21 mouse cellular contexts compared by ENCODE assay signal in the genomic region with DNA sequence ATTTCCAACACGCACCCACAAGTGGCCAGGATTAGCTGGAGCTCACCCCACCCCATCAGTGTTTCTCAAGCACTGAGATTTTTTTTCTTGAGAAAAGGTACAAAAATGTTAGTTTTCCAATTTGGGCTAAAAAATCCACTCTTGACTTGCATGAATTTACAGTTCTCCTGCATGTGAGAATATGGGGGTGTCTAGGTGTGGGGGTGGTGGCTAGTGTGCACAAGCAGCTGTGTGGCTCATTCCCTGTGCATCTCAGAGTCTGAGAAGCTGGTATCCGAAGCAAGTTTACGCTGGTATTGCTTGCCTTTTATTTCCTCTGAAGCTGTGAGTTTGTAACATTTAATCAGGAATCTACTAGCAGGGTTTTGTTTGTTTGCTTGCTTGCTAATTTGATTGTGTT. TPM values are rescaled to one million over a fixed set of nuclear protein-coding genes. Genes with fewer than 3 reads are reported as not detected.
DNase-seq lines count a peak whose midpoint lies in the region.
"Had no signal": no experiment of that assay in that cellular context is flagged by ENCODE, and none has a peak within 500 bp of the region (broad histone marks: within the 10 kb centered on the region; RNA-seq: fewer than 3 reads in every experiment).

No protein-coding gene starts in this region.

- intact Hi-C loops in left cerebral cortex, postnatal 25 days (cut with DNase I): loop anchor here (1.0 kb wide), 1 partner anchor 92 kb away; no protein-coding TSS in a partner anchor

- DNase-seq in frontal cortex, postnatal 36 days (ENCODE audit: low spot score in 2 of 2): peak; percentile 41 to 68
- DNase-seq in frontal cortex, postnatal 25 days (ENCODE audit: low spot score in 2 of 2): no peak
- DNase-seq in left cerebral cortex, postnatal 25 days (ENCODE audit: low spot score in 2 of 2): peak; percentile 45 to 87
- no peak for DNase-seq in left cerebral cortex, adult 11 months (ENCODE audit: low spot score)
- DNase-seq in right cerebral cortex, adult 2 months (ENCODE audit: low spot score in 2 of 2): peak; percentile 62 to 66
- no peak for DNase-seq in right cerebral cortex, postnatal 10 days (ENCODE audit: low spot score in 2 of 2)
- DNase-seq in telencephalon, adult 2 months (ENCODE audit: low read depth, low spot score): peak; percentile 63
- DNase-seq in layer of hippocampus, postnatal 25 days (ENCODE audit: extremely low spot score in 1 of 2, low spot score in 1 of 2): no peak
- DNase-seq: adrenal gland, adult 2 months; adrenal gland, postnatal 14 days; cerebellum, adult 11-12 months; cerebellum, adult 8-10 months; cerebellum, postnatal 10 days; cerebellum, postnatal 36 days; embryo, embryonic 11 days; gastrocnemius, postnatal 25 days; heart, adult 18-20 months; heart, postnatal 10 days; heart, postnatal 36 days had no signal

RNA-seq across cellular contexts. Expression of a gene that starts 37.1 kb away (rescaled TPM):
- 10 to 100 TPM; 10.8 to 15.4 TPM for total RNA-seq in left cerebral cortex, postnatal 25 days (2021)
- total RNA-seq in layer of hippocampus, postnatal 25 days (2021): 1 to 10 TPM in 1 of 2 experiments, under 1 TPM in 1; 0.92 to 1.6 TPM
- total RNA-seq: adrenal gland, adult 2 months; adrenal gland, postnatal 14 days; gastrocnemius, adult 8-10 months; gastrocnemius, postnatal 25 days; heart, adult 18-20 months; heart, postnatal 36 days; MEL had no signal

Comparison
In these comparisons a context has a peak if more than half of its experiments do, and no peak if none do; other contexts are left out.
1. DNase-seq: peak in frontal cortex, postnatal 36 days (2 of 2), left cerebral cortex, postnatal 25 days (2 of 2), right cerebral cortex, adult 2 months (2 of 2) and telencephalon, adult 2 months (single experiment); none in frontal cortex, postnatal 25 days (0 of 2), left cerebral cortex, adult 11 months (single experiment), right cerebral cortex, postnatal 10 days (0 of 2) and layer of hippocampus, postnatal 25 days (0 of 2).
2. RNA of a gene that starts 37.1 kb away (total RNA-seq): 10.8 to 15.4 TPM in left cerebral cortex, postnatal 25 days; 0.92 to 1.6 TPM in layer of hippocampus, postnatal 25 days; every median in the first group is over 4 times any median in the second.